Mouse (Mus musculus): ENCODE measurements at regions not wholly inside any gene's neighbourhood (a gene's known extent, or its start where the extent isn't known, plus 50 kb on each side); places are given as distances from the start of the nearest gene placed in this dataset.

- TF ChIP-seq CTCF (IDR thresholded peaks at IDR 0.05; ENCODE audit: low read depth) = no peak
- TF ChIP-seq EP300 (IDR thresholded peaks at IDR 0.05; ENCODE audit: low read depth) = no peak
These were observed 132.3 kb upstream of the A1bg start for GRCm38 (mm10) chr15:61055017-61055609.

Data from heart, postnatal 0 days (tissue).